8 mouse cellular contexts compared by ENCODE assay signal in genomic region chr2:73596786-73597185, GRCm38 (mm10). TPM values are rescaled to one million over a fixed set of nuclear protein-coding genes. Genes with fewer than 3 reads are reported as not detected.
DNase-seq lines count a peak whose midpoint lies in the region; ATAC-seq and TF ChIP-seq lines count a peak whose summit lies in the region.

No protein-coding gene starts in this region.

- H3K4me3 ChIP-seq in forebrain, embryonic 14.5 days (ENCODE audit: low read depth, low read length) = no peak overlapping the region
- peak overlapping the region; percentile 18; the same call in 1 of the 2 replicates for H3K4me3 ChIP-seq in layer of hippocampus, adult 2 months
- H3K4me3 ChIP-seq in lung, postnatal 0 days (ENCODE audit: low read depth, low read length) = no peak overlapping the region

- no peak overlapping the region for H3K27ac ChIP-seq in forebrain, embryonic 14.5 days (ENCODE audit: low read depth, low read length)
- H3K27ac ChIP-seq in layer of hippocampus, adult 2 months = peak overlapping the region; percentile 97
- no peak overlapping the region for H3K27ac ChIP-seq in lung, postnatal 0 days (ENCODE audit: low read length)

- DNase-seq in kidney, postnatal 4 days = peak; percentile 53 to 68
- DNase-seq in kidney, adult 8-10 months = no peak
- peak; percentile 23 for DNase-seq in forebrain, embryonic 14.5 days (ENCODE audit: low spot score)
- DNase-seq in layer of hippocampus, adult 2 months (ENCODE audit: low spot score in 2 of 2) = peak; percentile 77 to 93
- peak; percentile 62 for DNase-seq in lung, postnatal 0 days (ENCODE audit: low spot score)
- DNase-seq in adrenal gland, postnatal 10 days = no peak
- DNase-seq in cerebellum, postnatal 14 days = no peak
- DNase-seq in spleen, postnatal 4 days (ENCODE audit: low spot score in 2 of 2) = no peak

- no peaks in the 10 kb centered on the region for H3K36me3 ChIP-seq in forebrain, embryonic 14.5 days (ENCODE audit: control insufficient read depth, insufficient read depth, low read length)
- H3K36me3 ChIP-seq in lung, postnatal 0 days (ENCODE audit: insufficient read depth, low read length) = no peaks in the 10 kb centered on the region

- no peak for TF ChIP-seq EP300 in lung, postnatal 0 days (IDR thresholded peaks at IDR 0.05)

- H3K4me1 ChIP-seq in forebrain, embryonic 14.5 days (ENCODE audit: control insufficient read depth, insufficient read depth, low read length) = no peaks in the 10 kb centered on the region
- peaks cover 14% of the 10 kb centered on the region; the same call in 1 of the 2 replicates for H3K4me1 ChIP-seq in lung, postnatal 0 days (ENCODE audit: insufficient read depth, low read depth, low read length)

- no peaks in the 10 kb centered on the region for H3K9me3 ChIP-seq in forebrain, embryonic 14.5 days (replicated peaks; ENCODE audit: control insufficient read depth, low read length)
- no peaks in the 10 kb centered on the region for H3K9me3 ChIP-seq in lung, postnatal 0 days (ENCODE audit: low read length)

- 30% methylated on average over 9 of the region's 9 CpGs for WGBS in forebrain, embryonic 14.5 days
- WGBS in lung, postnatal 0 days = 8% methylated on average over 7 of the region's 9 CpGs

- H3K9ac ChIP-seq in forebrain, embryonic 14.5 days (ENCODE audit: low read length) = no peak overlapping the region
- H3K9ac ChIP-seq in lung, postnatal 0 days (replicated peaks; ENCODE audit: low read depth) = no peak overlapping the region

- no peaks in the 10 kb centered on the region for H3K27me3 ChIP-seq in forebrain, embryonic 14.5 days (replicated peaks; ENCODE audit: control insufficient read depth, insufficient read depth, low read length)
- no peaks in the 10 kb centered on the region for H3K27me3 ChIP-seq in lung, postnatal 0 days (replicated peaks; ENCODE audit: insufficient read depth, low read length)

- no peak; the same call in 1 of the 2 replicates for ATAC-seq in forebrain, embryonic 14.5 days
- no peak; the same call in 1 of the 2 replicates for ATAC-seq in lung, postnatal 0 days

- TF ChIP-seq CTCF in layer of hippocampus, adult 2 months (conservative IDR thresholded peaks at IDR 0.05) = no peak
- TF ChIP-seq CTCF in lung, postnatal 0 days (IDR thresholded peaks at IDR 0.05) = no peak

- no peak overlapping the region; the same call in 1 of the 2 replicates for H3K4me2 ChIP-seq in forebrain, embryonic 14.5 days (ENCODE audit: low read length)
- H3K4me2 ChIP-seq in lung, postnatal 0 days (replicated peaks; ENCODE audit: low read depth, low read length) = peak overlapping the region; percentile 44

RNA-seq across cellular contexts. Expression of gene Chrna1, which starts 16.6 kb away (rescaled TPM):
- 0.05 and 0.09 TPM in 2 replicates for polyA plus RNA-seq in forebrain, embryonic 14.5 days (2014; fragmentation: Nextera tagmentation; extraction: Ambion mirVana)
- total RNA-seq in layer of hippocampus, adult 2 months (2021) = under 1 TPM; 0.42 to 0.54 TPM
- polyA plus RNA-seq in lung, postnatal 0 days (2015; fragmentation: Nextera tagmentation; extraction: Ambion mirVana) = 0.07 and 0.12 TPM in 2 replicates
- 1 to 10 TPM in 1 of 2 experiments, under 1 TPM in 1; 0.39 to 1.6 TPM for total RNA-seq in adrenal gland, postnatal 10 days (2021)

Comparison
In these comparisons a context has a peak if more than half of its experiments do, and no peak if none do; other contexts are left out.
1. DNase-seq: peak in kidney, postnatal 4 days (2 of 2), forebrain, embryonic 14.5 days (single experiment), layer of hippocampus, adult 2 months (2 of 2) and lung, postnatal 0 days (single experiment); none in kidney, adult 8-10 months (0 of 2), adrenal gland, postnatal 10 days (single experiment), cerebellum, postnatal 14 days (0 of 2) and spleen, postnatal 4 days (0 of 2).